Mouse (Mus musculus) megakaryocyte, embryonic 14.5 days (primary cell): Measurements from ENCODE around the gene Six3.

Source experiments
- FLI1 ChIP-seq: IDR thresholded peaks from 2 replicates; pipeline ENCODE4 v1.6.1; 2012; ENCODE audit warnings: low read length, inconsistent platforms, mixed read lengths
- GATA1 ChIP-seq: IDR thresholded peaks from 3 replicates; pipeline ENCODE4 v1.6.1; 2012; ENCODE audit warnings: mixed read lengths, low read length, inconsistent platforms, borderline replicate concordance

GRCm38 (mm10) chr17:85584573-85584972, 28.8 kb upstream of the Six3 start:
- TF ChIP-seq GATA1 (no peak), FLI1 (no peak)
